Mouse (Mus musculus): Measurements from ENCODE around the gene Fgd5. TPM values are rescaled to one million over a fixed set of nuclear protein-coding genes. Genes with fewer than 3 reads are reported as not detected.
A peak's percentile ranks its signal among the peaks of the same experiment; 100 is the strongest.

Gene Fgd5
- polyA plus RNA-seq, 1 experiment from 2014 or later, result 21.0 TPM

DNA sequence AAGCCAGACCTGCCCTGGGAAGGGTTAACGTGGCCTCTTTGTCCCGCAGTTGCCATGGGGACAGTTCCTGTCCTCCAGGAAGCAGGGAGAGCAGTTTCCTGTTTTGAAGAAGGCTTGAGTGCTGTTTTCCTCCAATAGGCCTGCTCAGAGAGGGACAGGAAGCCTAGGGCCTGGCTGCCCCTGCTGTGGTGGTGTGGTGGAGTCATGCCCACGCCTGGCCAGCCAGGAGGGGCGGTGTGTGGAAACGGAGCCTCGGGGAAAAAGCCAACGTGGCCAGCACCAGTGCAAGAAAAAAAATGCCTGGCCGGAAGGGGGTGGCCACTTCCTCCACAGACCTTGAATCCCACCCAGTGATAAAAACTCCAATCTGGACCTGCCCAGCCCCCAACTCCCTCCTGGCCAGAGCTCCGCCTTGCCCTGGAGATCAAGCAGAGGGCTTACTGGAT is 6.5 kb upstream of the Fgd5 start:
- Histone ChIP-seq H3K4me1 (replicated peaks; ENCODE audit: control insufficient read depth, insufficient read depth, low read length) (peaks cover 2% of the 10 kb centered on the region; the same call in 1 of the 2 replicates), H3K27ac (ENCODE audit: low read length) (peak overlapping the region; percentile 76; the same call in 1 of the 2 replicates), H3K4me3 (ENCODE audit: low read length) (no peak overlapping the region), H3K9me3 (ENCODE audit: control insufficient read depth, low read length) (no peaks in the 10 kb centered on the region), H3K36me3 (ENCODE audit: control insufficient read depth, insufficient read depth, low read length) (no peaks in the 10 kb centered on the region), H3K4me2 (ENCODE audit: low read depth, low read length) (no peak overlapping the region), H3K9ac (ENCODE audit: low read length) (no peak overlapping the region), H3K27me3 (ENCODE audit: control insufficient read depth, insufficient read depth, low read depth, low read length) (no peaks in the 10 kb centered on the region)
- 38% methylated on average over 9 of the region's 9 CpGs for WGBS
- peak; percentile 94 for ATAC-seq (ENCODE audit: low read depth)

DNA sequence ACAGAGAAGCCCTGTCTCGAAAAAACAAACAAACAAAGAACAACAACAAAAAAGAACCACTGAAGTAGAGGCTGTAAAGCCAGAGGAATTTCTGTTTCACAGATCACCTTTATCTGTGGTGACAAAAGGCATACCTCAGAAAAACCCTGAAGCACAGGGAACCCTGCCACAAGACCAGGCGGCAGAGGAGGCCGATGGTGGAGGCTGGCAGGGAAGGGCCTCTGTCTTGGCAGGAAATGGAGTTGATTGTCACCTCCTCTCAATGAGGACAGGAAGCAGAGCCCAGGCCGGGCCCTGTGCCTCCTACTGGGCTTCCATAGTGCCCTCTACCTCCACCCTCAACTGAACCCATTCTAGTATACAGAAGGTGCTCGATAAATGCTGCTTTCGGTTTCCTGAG is 4.7 kb upstream of the Fgd5 start:
- no peak overlapping the region for H3K9ac ChIP-seq (ENCODE audit: low read length)
- WGBS, result 59% methylated on average over 6 of the region's 6 CpGs
- H3K27me3 ChIP-seq (ENCODE audit: control insufficient read depth, insufficient read depth, low read depth, low read length), result peaks cover under 1% of the 10 kb centered on the region; the same call in 1 of the 2 replicates
- H3K27ac ChIP-seq (ENCODE audit: low read length), result no peak overlapping the region
- H3K4me2 ChIP-seq (ENCODE audit: low read depth, low read length), result no peak overlapping the region
- H3K36me3 ChIP-seq (ENCODE audit: control insufficient read depth, insufficient read depth, low read length), result no peaks in the 10 kb centered on the region
- H3K4me1 ChIP-seq (replicated peaks; ENCODE audit: control insufficient read depth, insufficient read depth, low read length), result peaks cover 2% of the 10 kb centered on the region; the same call in 1 of the 2 replicates
- H3K9me3 ChIP-seq (ENCODE audit: control insufficient read depth, low read length), result no peaks in the 10 kb centered on the region
- no peak overlapping the region for H3K4me3 ChIP-seq (ENCODE audit: low read length)
- no peak for ATAC-seq (ENCODE audit: low read depth)

DNA sequence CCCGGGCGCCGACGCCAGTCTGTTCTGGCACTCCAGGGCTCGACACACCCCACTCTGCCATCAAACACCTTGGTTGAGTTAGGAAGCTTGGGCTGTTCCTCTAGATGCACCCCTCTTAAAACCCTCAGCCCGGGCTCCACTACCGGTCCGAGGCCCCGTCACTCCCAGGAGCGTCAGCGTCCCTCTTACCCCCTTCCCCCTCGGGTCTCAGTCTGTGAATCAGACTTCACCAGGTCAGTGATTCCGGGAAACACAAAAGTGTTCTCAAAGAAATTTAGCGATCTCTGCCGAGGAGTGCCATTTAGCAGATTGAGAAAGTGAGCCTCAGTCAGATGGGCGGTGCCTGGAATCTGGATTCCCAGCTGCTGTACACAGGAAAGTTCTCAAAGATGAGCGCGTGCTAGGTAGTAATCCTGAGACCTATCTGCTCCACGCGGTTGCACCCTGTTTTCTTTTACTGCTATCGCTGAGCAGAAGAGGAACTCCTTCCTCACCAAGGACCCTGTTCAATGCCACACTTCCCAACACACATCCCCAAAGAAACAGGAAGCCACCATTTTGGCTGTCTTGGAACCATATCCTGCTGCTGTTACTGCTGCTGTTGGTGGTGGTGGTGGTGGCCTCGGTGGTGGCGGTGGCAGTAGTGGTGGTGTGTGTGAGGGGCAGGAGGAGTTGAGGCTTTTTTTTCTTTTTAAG is 771 bp downstream of the Fgd5 start:
- Histone ChIP-seq H3K9me3 (ENCODE audit: control insufficient read depth, low read length) (no peaks in the 10 kb centered on the region), H3K4me3 (ENCODE audit: low read length) (peak overlapping the region; percentile 63), H3K9ac (ENCODE audit: low read length) (peak overlapping the region; percentile 69), H3K4me2 (ENCODE audit: low read depth, low read length) (peak overlapping the region; percentile 94), H3K27ac (ENCODE audit: low read length) (peak overlapping the region; percentile 15; the same call in 1 of the 2 replicates), H3K36me3 (ENCODE audit: control insufficient read depth, insufficient read depth, low read length) (no peaks in the 10 kb centered on the region), H3K4me1 (replicated peaks; ENCODE audit: control insufficient read depth, insufficient read depth, low read length) (no peaks in the 10 kb centered on the region), H3K27me3 (ENCODE audit: control insufficient read depth, insufficient read depth, low read depth, low read length) (peaks cover 10% of the 10 kb centered on the region; the same call in 1 of the 2 replicates)
- WGBS, result 7% methylated on average over 23 of the region's 23 CpGs
- peak; percentile 28 for ATAC-seq (ENCODE audit: low read depth)

DNA sequence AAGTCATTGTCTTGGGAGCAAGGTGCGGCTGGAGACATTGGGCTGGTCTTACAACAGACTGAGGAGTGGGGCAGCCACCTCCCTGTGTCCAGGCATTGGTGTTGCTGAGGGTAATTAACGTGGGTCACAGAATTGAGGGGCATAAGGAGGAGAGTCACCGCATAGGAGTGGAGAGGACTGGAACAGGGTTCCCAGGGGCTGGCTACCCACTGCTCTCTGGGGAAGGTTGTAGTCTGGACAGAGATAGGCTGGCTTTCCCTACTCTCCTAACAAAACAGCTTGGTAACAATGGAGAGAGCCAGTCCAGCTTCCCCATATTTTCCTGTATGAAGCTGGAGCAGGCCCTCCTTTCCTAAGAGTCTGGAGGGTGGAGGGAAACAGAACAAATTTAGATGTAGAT is 1.3 kb downstream of the Fgd5 start:
- Histone ChIP-seq H3K36me3 (ENCODE audit: control insufficient read depth, insufficient read depth, low read length) (no peaks in the 10 kb centered on the region), H3K27ac (ENCODE audit: low read length) (no peak overlapping the region), H3K4me3 (ENCODE audit: low read length) (peak overlapping the region; percentile 63), H3K9me3 (ENCODE audit: control insufficient read depth, low read length) (no peaks in the 10 kb centered on the region), H3K27me3 (ENCODE audit: control insufficient read depth, insufficient read depth, low read depth, low read length) (peaks cover 10% of the 10 kb centered on the region; the same call in 1 of the 2 replicates), H3K4me2 (ENCODE audit: low read depth, low read length) (peak overlapping the region; percentile 94), H3K9ac (ENCODE audit: low read length) (peak overlapping the region; percentile 69), H3K4me1 (replicated peaks; ENCODE audit: control insufficient read depth, insufficient read depth, low read length) (no peaks in the 10 kb centered on the region)
- ATAC-seq (ENCODE audit: low read depth), result no peak
- 57% methylated on average over 3 of the region's 3 CpGs for WGBS

DNA sequence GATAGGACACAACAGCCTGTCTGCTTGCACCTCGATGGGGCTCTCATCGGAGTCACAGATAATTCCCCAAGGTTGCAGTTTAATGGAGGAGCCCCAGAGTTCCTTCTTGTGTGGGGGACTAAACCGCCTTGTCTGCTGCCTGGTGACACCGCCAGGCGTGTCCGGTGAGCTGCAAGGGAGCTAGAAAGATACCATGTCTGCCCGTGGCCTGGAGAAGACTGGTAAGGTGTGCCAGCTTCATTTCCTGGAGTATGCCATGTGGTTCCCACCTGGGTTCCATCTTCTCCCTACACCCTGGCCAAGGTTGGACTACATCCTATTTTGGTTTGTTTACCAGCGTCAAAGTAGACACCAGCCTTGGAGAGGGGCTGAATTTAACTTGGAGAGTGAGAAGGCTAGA is 11.4 kb downstream of the Fgd5 start:
- ATAC-seq (ENCODE audit: low read depth), result no peak
- Histone ChIP-seq H3K4me1 (replicated peaks; ENCODE audit: control insufficient read depth, insufficient read depth, low read length) (no peaks in the 10 kb centered on the region), H3K27me3 (ENCODE audit: control insufficient read depth, insufficient read depth, low read depth, low read length) (no peaks in the 10 kb centered on the region), H3K27ac (ENCODE audit: low read length) (no peak overlapping the region), H3K9ac (ENCODE audit: low read length) (no peak overlapping the region), H3K9me3 (ENCODE audit: control insufficient read depth, low read length) (no peaks in the 10 kb centered on the region), H3K4me2 (ENCODE audit: low read depth, low read length) (no peak overlapping the region), H3K4me3 (ENCODE audit: low read length) (no peak overlapping the region), H3K36me3 (ENCODE audit: control insufficient read depth, insufficient read depth, low read length) (no peaks in the 10 kb centered on the region)
- 82% methylated on average over 8 of the region's 8 CpGs for WGBS

GRCm38 (mm10) chr6:91992823-91993222 is 14.1 kb downstream of the Fgd5 start:
- Histone ChIP-seq H3K9ac (ENCODE audit: low read length) (no peak overlapping the region), H3K27ac (ENCODE audit: low read length) (no peak overlapping the region), H3K36me3 (ENCODE audit: control insufficient read depth, insufficient read depth, low read length) (no peaks in the 10 kb centered on the region), H3K27me3 (ENCODE audit: control insufficient read depth, insufficient read depth, low read depth, low read length) (no peaks in the 10 kb centered on the region), H3K4me3 (ENCODE audit: low read length) (no peak overlapping the region), H3K4me2 (ENCODE audit: low read depth, low read length) (no peak overlapping the region), H3K4me1 (replicated peaks; ENCODE audit: control insufficient read depth, insufficient read depth, low read length) (no peaks in the 10 kb centered on the region), H3K9me3 (ENCODE audit: control insufficient read depth, low read length) (no peaks in the 10 kb centered on the region)
- no peak for ATAC-seq (ENCODE audit: low read depth)
- 65% methylated on average over 2 of the region's 2 CpGs for WGBS

GRCm38 (mm10) chr6:91993795-91994505 is 15.3 kb downstream of the Fgd5 start:
- no peaks in the 10 kb centered on the region for H3K36me3 ChIP-seq (ENCODE audit: control insufficient read depth, insufficient read depth, low read length)
- H3K9ac ChIP-seq (ENCODE audit: low read length), result no peak overlapping the region
- H3K27me3 ChIP-seq (ENCODE audit: control insufficient read depth, insufficient read depth, low read depth, low read length), result no peaks in the 10 kb centered on the region
- WGBS, result 56% methylated on average over 8 of the region's 8 CpGs
- H3K9me3 ChIP-seq (ENCODE audit: control insufficient read depth, low read length), result no peaks in the 10 kb centered on the region
- no peak for ATAC-seq (ENCODE audit: low read depth)
- H3K27ac ChIP-seq (ENCODE audit: low read length), result no peak overlapping the region
- H3K4me2 ChIP-seq (ENCODE audit: low read depth, low read length), result no peak overlapping the region
- H3K4me3 ChIP-seq (ENCODE audit: low read length), result no peak overlapping the region
- H3K4me1 ChIP-seq (replicated peaks; ENCODE audit: control insufficient read depth, insufficient read depth, low read length), result no peaks in the 10 kb centered on the region

- Histone ChIP-seq H3K36me3 (ENCODE audit: control insufficient read depth, insufficient read depth, low read length) (no peaks in the 10 kb centered on the region), H3K27me3 (ENCODE audit: control insufficient read depth, insufficient read depth, low read depth, low read length) (no peaks in the 10 kb centered on the region), H3K27ac (ENCODE audit: low read length) (no peak overlapping the region), H3K4me2 (ENCODE audit: low read depth, low read length) (no peak overlapping the region), H3K9ac (ENCODE audit: low read length) (no peak overlapping the region), H3K9me3 (ENCODE audit: control insufficient read depth, low read length) (no peaks in the 10 kb centered on the region), H3K4me1 (replicated peaks; ENCODE audit: control insufficient read depth, insufficient read depth, low read length) (no peaks in the 10 kb centered on the region), H3K4me3 (ENCODE audit: low read length) (no peak overlapping the region)
- ATAC-seq (ENCODE audit: low read depth), result no peak
- 82% methylated on average over 8 of the region's 8 CpGs for WGBS
Observed at GRCm38 (mm10) chr6:91996072-91996471, 17.4 kb downstream of the Fgd5 start.

DNA sequence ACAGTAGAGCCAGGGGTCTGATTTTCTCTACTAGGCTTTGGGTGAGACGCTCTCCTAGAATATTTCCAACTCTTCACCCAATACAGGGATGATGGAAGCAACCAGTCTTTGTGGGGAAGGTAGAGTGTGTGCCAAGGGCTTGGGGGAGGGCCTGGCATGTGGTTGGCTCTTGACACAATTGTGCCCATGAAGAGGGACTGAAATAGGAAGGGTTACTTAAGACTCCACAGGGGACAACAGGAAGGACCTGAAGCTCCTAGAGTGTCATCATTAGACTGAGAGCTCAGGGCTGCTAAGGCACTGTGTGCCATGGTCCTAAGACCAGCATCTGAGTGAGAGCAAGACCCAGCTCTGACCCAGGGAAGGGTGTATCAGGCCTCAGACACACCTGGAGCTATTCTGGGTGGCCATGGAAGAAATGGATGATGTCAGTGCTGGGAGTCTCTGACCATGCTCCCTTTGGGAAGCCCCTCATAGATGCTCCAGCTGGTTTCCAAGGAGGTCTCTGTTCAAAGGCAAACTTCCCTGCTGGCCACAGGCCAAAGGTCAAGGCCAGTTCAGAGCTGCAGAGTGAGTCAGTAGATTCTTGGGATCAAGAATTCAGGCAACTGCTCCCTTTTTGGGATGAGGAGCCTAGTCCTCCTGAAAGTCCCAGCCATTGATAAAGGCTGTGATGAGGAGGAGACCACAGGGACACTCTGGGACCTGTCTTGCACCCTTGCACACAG is 24.0 kb downstream of the Fgd5 start:
- Histone ChIP-seq H3K9me3 (ENCODE audit: control insufficient read depth, low read length) (no peaks in the 10 kb centered on the region), H3K27me3 (ENCODE audit: control insufficient read depth, insufficient read depth, low read depth, low read length) (no peaks in the 10 kb centered on the region), H3K27ac (ENCODE audit: low read length) (no peak overlapping the region), H3K4me2 (ENCODE audit: low read depth, low read length) (no peak overlapping the region), H3K4me3 (ENCODE audit: low read length) (no peak overlapping the region), H3K4me1 (replicated peaks; ENCODE audit: control insufficient read depth, insufficient read depth, low read length) (no peaks in the 10 kb centered on the region), H3K9ac (ENCODE audit: low read length) (no peak overlapping the region), H3K36me3 (ENCODE audit: control insufficient read depth, insufficient read depth, low read length) (no peaks in the 10 kb centered on the region)
- no peak for ATAC-seq (ENCODE audit: low read depth)
- 86% methylated on average over 1 of the region's 1 CpGs for WGBS
